Mouse (Mus musculus): ENCODE measurements around the gene Phrf1.
"Not testable (repeated sequence)": the region's sequence is repeated elsewhere in the genome, so short reads cannot be mapped to it uniquely, and the experiment has no call there.

Phrf1 gene

GRCm38 (mm10) chr7:141231551-141231950 lies 3.0 kb downstream of the Phrf1 start:
- DNase-seq (ENCODE audit: extremely low read depth, insufficient read length, low spot score) = no peak

GRCm38 (mm10) chr7:141250486-141250885 lies 21.9 kb downstream of the Phrf1 start:
- DNase-seq (ENCODE audit: extremely low read depth, insufficient read length, low spot score) = not testable (repeated sequence)

DNA sequence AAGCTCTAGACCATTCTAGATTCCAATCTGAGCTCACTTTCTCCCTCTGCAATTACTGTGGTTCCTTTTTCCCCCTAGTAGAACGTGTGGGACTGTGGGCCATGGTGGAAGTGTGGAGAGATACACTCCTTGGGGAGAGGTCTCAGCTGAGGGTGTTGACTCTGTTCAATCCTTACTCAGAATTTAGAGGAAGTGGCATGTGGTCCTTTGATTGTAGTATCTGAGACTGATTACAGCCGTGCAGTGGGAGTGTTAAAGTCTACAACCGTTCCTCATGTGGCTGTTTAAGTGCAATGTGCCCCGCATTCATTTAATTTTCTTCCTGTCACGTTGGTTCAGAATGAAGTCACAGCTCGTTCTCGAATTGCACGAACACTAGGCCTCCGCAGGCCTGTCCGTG lies 27.6 kb downstream of the Phrf1 start:
- DNase-seq (ENCODE audit: extremely low read depth, insufficient read length, low spot score) = no peak

DNA sequence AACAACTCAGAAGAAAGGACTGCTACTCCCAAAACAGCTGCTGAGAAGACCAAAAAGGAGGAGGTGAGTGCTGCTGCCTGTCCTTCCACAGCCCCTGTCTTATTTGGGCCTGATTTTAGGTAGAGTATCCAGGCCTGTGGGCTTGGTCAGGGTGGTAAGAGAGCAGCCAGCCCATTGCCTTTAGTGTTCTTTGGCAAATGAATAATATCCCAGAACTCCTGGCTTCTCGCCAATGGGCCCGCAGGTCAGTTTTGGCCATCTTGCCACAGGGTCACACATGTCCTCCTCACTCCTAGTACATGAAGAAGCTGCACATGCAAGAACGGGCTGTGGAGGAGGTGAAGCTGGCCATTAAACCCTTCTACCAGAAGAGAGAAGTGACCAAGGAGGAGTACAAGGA lies 32.9 kb downstream of the Phrf1 start:
- DNase-seq (ENCODE audit: extremely low read depth, insufficient read length, low spot score) = no peak

- no peak for DNase-seq (ENCODE audit: extremely low read depth, insufficient read length, low spot score)
Observed at GRCm38 (mm10) chr7:141263640-141264039, 35.1 kb downstream of the Phrf1 start.

DNA sequence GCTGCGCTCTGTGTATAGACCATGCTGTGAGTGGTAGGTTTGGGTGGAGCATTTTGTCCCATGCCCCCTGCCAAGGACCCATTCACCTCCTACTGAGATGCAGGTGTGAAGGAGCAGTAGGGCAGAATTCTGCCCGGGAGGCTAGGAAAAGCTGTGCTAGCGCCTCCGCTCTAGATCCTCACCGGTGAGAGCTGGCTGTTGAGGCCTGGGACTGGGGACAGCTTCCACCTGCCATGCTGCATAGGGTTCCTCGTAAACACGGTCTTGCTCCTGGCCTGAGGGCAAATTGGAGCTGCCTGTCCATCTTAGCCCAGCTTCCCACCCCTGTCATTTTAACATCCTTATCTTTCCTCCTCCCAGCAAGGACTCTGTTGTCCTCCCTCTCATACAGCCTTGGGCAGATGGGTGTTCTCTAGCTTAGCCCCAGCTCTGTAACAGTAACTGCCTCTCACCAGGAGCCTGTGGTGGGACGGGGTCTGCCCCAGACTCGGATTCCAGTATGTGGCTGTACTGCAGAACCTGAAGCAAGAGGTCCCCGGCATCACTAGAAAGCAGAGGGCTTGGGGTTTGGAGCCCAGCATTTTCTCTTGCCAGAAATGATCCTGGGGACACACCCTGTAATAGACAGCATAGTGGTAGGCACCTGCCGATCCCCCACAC lies 35.6 kb downstream of the Phrf1 start:
- no peak for DNase-seq (ENCODE audit: extremely low read depth, insufficient read length, low spot score)

DNA sequence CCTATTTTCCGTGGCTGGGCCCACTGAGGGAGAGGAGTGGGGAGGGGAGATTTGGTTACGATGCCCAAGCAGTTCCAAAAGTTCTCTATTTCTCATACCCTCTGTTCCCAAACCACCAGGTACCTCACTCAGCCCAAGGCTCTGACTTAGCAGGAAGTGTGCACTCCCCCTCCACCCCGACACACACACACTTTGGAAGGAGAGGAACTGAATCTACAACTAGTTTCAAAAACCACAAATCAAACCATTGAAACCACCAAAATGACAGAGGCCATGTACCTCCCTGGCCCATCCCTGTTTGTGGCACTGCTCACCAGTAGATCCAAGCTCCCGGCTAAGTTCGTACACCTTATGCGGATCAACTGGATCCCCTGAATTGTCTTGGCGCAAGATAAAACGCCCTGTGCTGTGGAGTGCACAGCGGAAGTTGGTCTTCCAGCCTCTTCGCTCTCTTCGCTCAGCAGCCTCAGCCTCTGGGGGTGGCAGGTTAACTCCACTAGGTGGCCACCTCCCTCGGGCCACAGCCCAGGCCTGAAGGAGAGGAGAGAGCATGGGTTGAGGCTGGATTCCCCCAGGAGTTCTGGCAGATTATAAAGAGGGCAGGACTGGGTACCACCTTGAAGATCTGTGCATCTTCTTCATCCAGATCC lies 36.3 kb downstream of the Phrf1 start:
- DNase-seq (ENCODE audit: extremely low read depth, insufficient read length, low spot score) = no peak

DNA sequence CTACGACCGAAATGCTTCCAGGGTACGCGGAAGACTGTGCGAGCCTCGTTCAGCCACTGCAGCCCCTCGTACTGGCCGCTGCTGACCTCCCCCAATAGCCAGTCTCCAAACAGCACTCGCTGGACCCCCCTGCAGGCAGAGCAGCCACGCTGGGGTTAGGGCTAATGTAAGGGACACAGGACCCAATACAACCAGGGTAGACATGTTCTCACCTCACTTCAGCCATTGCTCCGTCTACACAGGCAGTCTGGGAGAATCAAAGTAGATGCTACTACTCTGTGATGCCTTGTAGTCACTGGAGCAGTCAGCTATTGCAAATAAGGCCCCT lies 36.8 kb downstream of the Phrf1 start:
- DNase-seq (ENCODE audit: extremely low read depth, insufficient read length, low spot score) = no peak

GRCm38 (mm10) chr7:141265739-141266561 lies 37.4 kb downstream of the Phrf1 start, which contains the start of gene Irf7:
Irf7 (minus strand) TSS chr7:141266481.
- DNase-seq (ENCODE audit: extremely low read depth, insufficient read length, low spot score) = peak; percentile 67

DNA sequence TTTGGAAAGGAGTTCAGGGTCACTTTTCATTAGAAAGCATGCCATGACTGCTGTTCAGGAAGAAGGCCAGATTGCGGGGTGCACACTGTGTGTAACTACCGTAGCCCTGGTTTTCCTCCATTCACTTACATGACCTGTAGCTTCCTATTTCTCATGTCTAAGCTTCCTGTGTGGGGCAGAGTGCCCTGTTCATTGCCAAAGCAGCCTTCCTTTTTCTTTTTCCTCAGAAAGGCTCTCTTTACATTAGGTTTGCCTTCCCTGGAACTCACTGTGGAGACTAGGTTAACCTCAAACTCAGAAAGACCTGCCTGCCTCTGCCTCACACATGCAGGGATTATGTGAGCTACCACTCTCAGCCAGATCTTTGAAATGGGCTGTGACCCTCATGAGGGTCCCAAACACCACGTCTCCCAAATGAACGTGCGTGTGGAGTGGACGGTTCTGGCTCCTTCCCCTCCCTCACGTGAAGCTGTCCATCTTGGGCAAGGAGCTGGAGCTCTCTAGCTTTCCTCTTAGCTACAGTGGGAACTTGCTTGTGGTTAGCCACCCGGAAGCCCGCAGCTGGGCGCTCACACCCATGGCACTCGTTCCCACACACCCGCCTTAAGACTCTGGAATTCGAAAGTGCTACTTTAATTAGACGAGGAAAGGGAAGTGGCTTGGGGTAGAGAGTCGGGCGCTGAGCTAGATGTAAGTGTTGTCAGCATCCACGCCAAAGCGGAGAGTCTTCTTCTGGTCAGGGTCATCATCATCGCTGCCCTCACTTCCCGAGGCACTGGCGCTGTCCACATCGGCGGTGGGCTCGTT lies 40.1 kb downstream of the Phrf1 start:
- DNase-seq (ENCODE audit: extremely low read depth, insufficient read length, low spot score) = no peak

GRCm38 (mm10) chr7:141269273-141269545 lies 40.6 kb downstream of the Phrf1 start:
- DNase-seq (ENCODE audit: extremely low read depth, insufficient read length, low spot score) = no peak

- no peak for DNase-seq (ENCODE audit: extremely low read depth, insufficient read length, low spot score)
Observed at GRCm38 (mm10) chr7:141270631-141271030, 42.0 kb downstream of the Phrf1 start.

- no peak for DNase-seq (ENCODE audit: extremely low read depth, insufficient read length, low spot score)
Observed at GRCm38 (mm10) chr7:141275356-141275755, 46.8 kb downstream of the Phrf1 start.

DNA sequence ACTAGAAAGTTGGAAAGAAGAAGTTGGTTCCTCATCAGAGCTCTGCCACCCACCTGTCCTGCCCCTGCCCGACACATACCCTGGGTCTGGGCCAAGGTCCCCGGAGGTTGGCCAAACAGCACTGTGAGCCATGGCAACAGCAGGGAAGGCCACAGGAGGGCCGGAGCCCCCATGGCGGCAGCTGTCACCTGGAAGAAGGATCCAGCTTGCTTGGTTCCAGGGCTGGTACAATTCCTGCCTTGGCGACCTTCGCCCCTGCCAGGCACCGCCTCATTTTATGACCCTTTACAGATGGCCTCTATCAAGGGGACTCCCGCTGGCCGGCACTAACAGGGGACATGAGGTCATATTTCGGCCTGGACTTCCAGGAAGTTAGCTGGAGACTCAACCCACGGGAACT lies 48.0 kb downstream of the Phrf1 start, which contains the start of gene Cdhr5:
Cdhr5 (minus strand) TSS at position 241 of the 400 bp plus-strand sequence.
- no peak for DNase-seq (ENCODE audit: extremely low read depth, insufficient read length, low spot score)

GRCm38 (mm10) chr7:141277701-141278678 lies 49.4 kb downstream of the Phrf1 start:
- DNase-seq (ENCODE audit: extremely low read depth, insufficient read length, low spot score) = no peak

- DNase-seq (ENCODE audit: extremely low read depth, insufficient read length, low spot score) = no peak
Observed at GRCm38 (mm10) chr7:141278766-141279590, 50.4 kb downstream of the Phrf1 start, which contains the start of gene Sct. Sct (minus strand) TSS chr7:141279133.

GRCm38 (mm10) chr7:141281442-141281841 lies 52.9 kb downstream of the Phrf1 start:
- no peak for DNase-seq (ENCODE audit: extremely low read depth, insufficient read length, low spot score)

- DNase-seq (ENCODE audit: extremely low read depth, insufficient read length, low spot score) = no peak
Observed at GRCm38 (mm10) chr7:141282756-141283155, 54.2 kb downstream of the Phrf1 start.

- no peak for DNase-seq (ENCODE audit: extremely low read depth, insufficient read length, low spot score)
Observed at GRCm38 (mm10) chr7:141288042-141288441, 59.5 kb downstream of the Phrf1 start.

All from 3134 (cell line).